Mouse (Mus musculus) limb, embryonic 11.5 days (tissue): ENCODE measurements at regions not wholly inside any gene's neighbourhood (a gene's known extent, or its start where the extent isn't known, plus 50 kb on each side); places are given as distances from the start of the nearest gene placed in this dataset.

Experiments used
- ATAC-seq: fragments of 200-750 bp; cut with Nextera tagmentation; 2 replicates; pipeline ENCODE4 v1.8.0; 2017; ENCODE audit warnings: low read depth; ENCODE audit not compliant: insufficient number of reproducible peaks, low FRiP score, low TSS enrichment
- DNase-seq: peaks from one replicate; pipeline ENCODE4 v3.0.0-alpha.2; 2015; ENCODE audit warnings: low spot score
- H3K27ac ChIP-seq: fragments of 300-500 bp; sonication (generic); replicated peaks from 2 replicates; pipeline ENCODE4 v1.5.1; 2014; ENCODE audit warnings: low read depth, mild to moderate bottlenecking, low read length
- H3K27me3 ChIP-seq: fragments of 300-500 bp; sonication (generic); 2 replicates; pipeline ENCODE4 v1.6.1; 2014; ENCODE audit warnings: mild to moderate bottlenecking, low read length, mixed read lengths; ENCODE audit not compliant: control insufficient read depth, insufficient read depth
- H3K36me3 ChIP-seq: fragments of 300-500 bp; sonication (generic); 2 replicates; pipeline ENCODE4 v1.6.1; 2014; ENCODE audit warnings: mild to moderate bottlenecking, low read length, moderate library complexity, mixed read lengths; ENCODE audit not compliant: control insufficient read depth, insufficient read depth
- H3K4me1 ChIP-seq: fragments of 300-500 bp; sonication (generic); 2 replicates; pipeline ENCODE4 v1.6.1; 2014; ENCODE audit warnings: low read length, mixed read lengths; ENCODE audit not compliant: control insufficient read depth, insufficient read depth
- H3K4me2 ChIP-seq: fragments of 300-500 bp; sonication (generic); 2 replicates; pipeline ENCODE4 v1.6.1; 2014; ENCODE audit warnings: low read depth, mild to moderate bottlenecking, moderate library complexity; ENCODE audit not compliant: severe bottlenecking
- H3K4me3 ChIP-seq: fragments of 300-500 bp; sonication (generic); 2 replicates; pipeline ENCODE4 v1.5.1; 2014; ENCODE audit warnings: low read depth, low read length
- H3K9ac ChIP-seq: fragments of 300-500 bp; sonication (generic); 2 replicates; pipeline ENCODE4 v1.6.1; 2014; ENCODE audit warnings: mild to moderate bottlenecking, low read length
- H3K9me3 ChIP-seq: fragments of 300-500 bp; sonication (generic); 2 replicates; pipeline ENCODE4 v1.6.1; 2016; ENCODE audit warnings: low read length; ENCODE audit not compliant: control insufficient read depth
- WGBS: fragments of 180-500 bp; shearing (Covaris S2); extraction: QIAGEN DNeasy Blood & Tissue Kit; methylation state at CpG from one replicate; pipeline ENCODE4 v1.1.7; 2014; 5-methylcytosine and 5-hydroxymethylcytosine counted together

DNA sequence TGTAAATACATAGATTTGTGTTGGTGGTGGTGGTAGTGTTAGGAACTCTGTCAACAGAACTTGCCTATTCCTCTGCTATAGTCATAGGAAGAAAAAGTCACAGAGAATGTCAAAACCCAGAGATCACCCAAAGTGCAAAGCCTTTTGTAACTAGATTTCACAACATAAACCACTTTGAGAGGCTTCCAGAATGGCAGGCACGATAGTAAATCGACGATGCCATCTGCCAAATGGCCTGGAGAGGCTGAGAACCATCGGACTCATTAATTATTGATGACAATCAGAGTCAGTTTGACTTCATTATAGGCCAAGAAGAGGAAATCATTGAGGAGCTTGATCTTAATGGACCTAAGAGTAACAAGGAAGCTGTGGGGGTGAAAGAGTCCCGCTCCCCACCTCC, 207.6 kb upstream of the Kirrel3 start:
- H3K36me3 ChIP-seq, result no peaks in the 10 kb centered on the region
- ATAC-seq (no peak), DNase-seq (no peak)
- H3K9me3 ChIP-seq, result no peaks in the 10 kb centered on the region
- H3K9ac ChIP-seq, result no peak overlapping the region
- H3K27me3 ChIP-seq, result no peaks in the 10 kb centered on the region
- no peak overlapping the region for H3K4me3 ChIP-seq
- 89% methylated on average over 5 of the region's 5 CpGs for WGBS
- no peaks in the 10 kb centered on the region for H3K4me1 ChIP-seq
- H3K27ac ChIP-seq, result no peak overlapping the region
- no peak overlapping the region for H3K4me2 ChIP-seq

DNA sequence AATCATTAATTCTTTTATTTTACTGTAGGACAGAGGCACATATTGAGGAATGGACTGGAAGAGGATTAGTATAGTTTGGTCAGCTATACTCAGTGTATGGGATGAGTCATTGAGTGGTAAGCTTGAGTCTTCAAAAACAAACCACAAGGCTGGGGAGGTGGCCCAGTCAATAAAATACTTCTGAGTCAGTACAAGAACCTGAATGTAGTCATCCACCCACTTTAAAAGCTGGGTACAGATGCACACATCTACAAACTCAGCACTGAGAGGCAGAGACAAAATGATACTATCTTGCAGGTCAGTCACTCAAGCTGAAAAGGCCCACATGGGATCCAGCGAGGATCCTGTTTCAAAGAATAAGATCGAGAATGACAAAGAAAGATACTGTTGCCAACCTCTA, 206.3 kb upstream of the Kirrel3 start:
- no peak overlapping the region for H3K27ac ChIP-seq
- H3K4me3 ChIP-seq, result no peak overlapping the region
- no peak for ATAC-seq

DNA sequence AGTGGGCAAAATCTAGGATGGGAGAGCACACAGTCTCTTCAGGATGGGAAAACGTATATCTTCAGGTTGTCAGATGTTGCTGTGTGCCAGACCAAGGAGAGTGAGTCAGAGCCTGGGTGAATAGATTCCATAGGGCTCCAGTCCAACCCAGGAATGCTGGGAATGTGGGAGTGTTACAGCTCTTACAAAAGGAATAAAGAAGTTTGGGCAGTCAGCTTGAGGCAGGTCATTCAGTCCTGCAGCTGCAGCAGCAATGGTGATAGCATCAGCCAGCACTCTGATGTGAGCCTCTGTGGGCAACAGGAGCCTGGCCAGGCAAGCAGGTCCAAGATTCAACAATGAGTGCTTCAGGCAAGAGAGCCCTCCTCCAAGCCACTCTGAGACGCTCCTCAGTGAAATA, 205.8 kb upstream of the Kirrel3 start:
- Histone ChIP-seq H3K4me2 (no peak overlapping the region), H3K27ac (no peak overlapping the region), H3K36me3 (no peaks in the 10 kb centered on the region), H3K27me3 (no peaks in the 10 kb centered on the region), H3K4me3 (no peak overlapping the region), H3K9me3 (no peaks in the 10 kb centered on the region), H3K9ac (no peak overlapping the region), H3K4me1 (no peaks in the 10 kb centered on the region)
- 75% methylated on average over 2 of the region's 2 CpGs for WGBS
- DNase-seq (no peak), ATAC-seq (no peak)

More for the DNA sequence above, 206.3 kb upstream of the Kirrel3 start:
- 85% methylated on average over 2 of the region's 2 CpGs for WGBS
- H3K27me3 ChIP-seq, result no peaks in the 10 kb centered on the region
- no peak overlapping the region for H3K4me2 ChIP-seq
- H3K9me3 ChIP-seq, result no peaks in the 10 kb centered on the region
- H3K4me1 ChIP-seq, result no peaks in the 10 kb centered on the region
- H3K9ac ChIP-seq, result no peak overlapping the region
- no peaks in the 10 kb centered on the region for H3K36me3 ChIP-seq
- no peak for DNase-seq

DNA sequence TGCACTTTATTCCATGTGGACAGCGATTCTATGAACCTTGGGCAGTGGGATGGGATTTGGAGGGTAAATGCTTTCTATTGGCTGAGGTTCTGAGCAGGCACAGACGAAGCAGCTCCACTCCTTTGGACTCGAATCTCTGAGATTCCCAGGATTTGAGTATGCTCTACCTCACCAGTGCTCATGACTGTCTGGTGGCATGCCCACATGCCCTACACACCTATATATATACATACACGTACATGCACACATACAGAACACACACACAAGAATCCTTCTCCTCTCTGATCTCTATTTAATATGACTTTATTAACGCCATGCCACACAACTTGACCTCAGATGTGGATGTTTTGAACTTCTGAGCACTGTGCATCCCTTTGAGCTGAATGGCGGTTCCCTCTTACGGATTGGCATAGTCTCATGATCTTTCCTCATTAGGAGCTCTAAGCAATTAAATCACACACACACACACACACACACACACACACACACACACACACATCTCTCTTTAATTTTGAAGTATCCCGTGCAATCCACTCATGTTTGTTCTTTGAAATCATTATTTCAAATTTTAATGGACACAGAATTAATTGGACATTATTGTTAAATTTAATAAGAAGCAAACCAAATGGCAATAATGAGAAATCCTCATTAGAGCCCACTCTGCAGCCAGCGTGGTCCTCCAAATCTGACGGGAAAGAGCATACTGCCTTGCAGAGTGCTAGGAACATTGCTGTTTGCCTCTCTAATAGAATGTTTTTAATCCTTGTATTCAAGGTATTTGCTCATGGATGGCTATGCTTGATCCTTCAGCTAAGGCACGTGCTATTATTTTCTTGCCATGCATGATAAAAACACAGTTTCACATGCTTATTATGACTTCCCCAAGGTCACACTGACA, 205.1 kb upstream of the Kirrel3 start:
- DNase-seq, result no peak
- 83% methylated on average over 11 of the region's 11 CpGs for WGBS
- Histone ChIP-seq H3K27me3 (no peaks in the 10 kb centered on the region), H3K27ac (no peak overlapping the region), H3K9ac (no peak overlapping the region), H3K4me2 (no peak overlapping the region), H3K4me1 (no peaks in the 10 kb centered on the region), H3K36me3 (no peaks in the 10 kb centered on the region), H3K9me3 (no peaks in the 10 kb centered on the region), H3K4me3 (no peak overlapping the region)
- ATAC-seq, result no peak

DNA sequence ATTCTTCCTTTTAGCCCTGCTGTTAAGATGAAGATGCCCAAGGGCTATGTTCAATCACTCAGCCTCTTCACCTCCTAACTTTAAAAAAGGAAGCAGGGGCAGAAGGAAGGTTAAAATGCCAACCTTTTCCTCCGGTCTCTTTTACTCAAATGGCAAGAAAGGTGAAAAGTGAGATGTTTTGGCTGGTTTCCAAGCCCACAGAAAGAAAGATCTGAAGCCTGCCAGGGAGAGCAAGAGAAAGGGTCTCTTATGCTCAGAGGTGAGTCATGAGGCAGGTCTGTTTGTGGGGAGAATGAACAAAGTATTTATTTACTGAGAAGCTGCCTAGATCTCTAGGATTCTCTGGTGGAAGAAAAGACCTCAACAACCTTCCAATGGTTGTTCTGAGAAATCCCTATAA, 162.1 kb upstream of the Kirrel3 start:
- ATAC-seq (no peak), DNase-seq (no peak)
- Histone ChIP-seq H3K4me1 (no peaks in the 10 kb centered on the region), H3K36me3 (no peaks in the 10 kb centered on the region), H3K4me2 (no peak overlapping the region), H3K27ac (no peak overlapping the region), H3K27me3 (no peaks in the 10 kb centered on the region), H3K9me3 (no peaks in the 10 kb centered on the region), H3K4me3 (no peak overlapping the region), H3K9ac (no peak overlapping the region)
- 50% methylated on average over 1 of the region's 1 CpGs for WGBS

DNA sequence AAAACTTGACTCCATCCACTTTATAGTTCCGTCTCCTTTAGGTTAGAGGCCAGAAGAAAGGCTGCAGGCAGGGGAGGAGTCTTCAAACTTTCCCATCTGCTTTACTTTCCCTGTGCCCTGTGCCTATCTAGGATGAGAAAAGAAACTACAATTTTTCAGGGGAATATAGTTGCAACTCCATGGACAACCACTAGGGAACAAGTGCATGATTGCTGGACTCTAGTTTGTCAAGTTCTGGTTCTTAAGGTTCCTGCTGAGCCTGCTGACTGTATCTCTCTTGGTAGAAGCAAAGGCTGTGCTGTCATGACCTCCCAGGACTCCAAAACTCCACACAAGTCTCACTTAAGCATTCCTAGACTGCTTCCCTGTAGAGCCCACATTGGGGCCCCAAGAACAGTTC, 157.0 kb upstream of the Kirrel3 start:
- ATAC-seq, result no peak

DNA sequence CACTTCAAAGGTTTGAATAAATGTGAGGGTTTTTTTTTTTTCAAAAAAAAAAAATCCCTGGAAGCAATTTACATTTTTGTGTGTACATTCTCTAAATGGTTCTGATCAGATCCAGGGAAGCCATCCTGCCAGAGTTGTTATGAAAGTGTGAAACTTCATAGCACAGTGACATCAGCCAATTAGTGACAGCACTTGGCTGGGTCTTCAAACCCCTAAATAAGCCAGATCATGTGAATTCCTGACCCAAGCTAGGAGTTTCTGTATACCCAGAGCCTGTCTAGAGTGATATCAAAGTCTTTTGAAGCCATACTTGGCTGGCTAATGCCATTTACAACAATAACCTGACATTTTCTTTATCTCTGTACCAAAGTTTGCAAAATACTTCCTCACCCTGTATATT, 151.6 kb upstream of the Kirrel3 start:
- Histone ChIP-seq H3K27me3 (no peaks in the 10 kb centered on the region), H3K9ac (no peak overlapping the region), H3K4me1 (no peaks in the 10 kb centered on the region), H3K27ac (no peak overlapping the region), H3K36me3 (no peaks in the 10 kb centered on the region), H3K4me3 (no peak overlapping the region), H3K4me2 (no peak overlapping the region), H3K9me3 (no peaks in the 10 kb centered on the region)
- DNase-seq, result no peak
- no peak for ATAC-seq

More for the DNA sequence above, 157.0 kb upstream of the Kirrel3 start:
- H3K9ac ChIP-seq, result no peak overlapping the region
- no peaks in the 10 kb centered on the region for H3K4me1 ChIP-seq
- DNase-seq, result no peak
- H3K4me2 ChIP-seq, result no peak overlapping the region
- no peak overlapping the region for H3K4me3 ChIP-seq
- no peaks in the 10 kb centered on the region for H3K27me3 ChIP-seq
- 80% methylated on average over 1 of the region's 1 CpGs for WGBS
- no peaks in the 10 kb centered on the region for H3K9me3 ChIP-seq
- no peaks in the 10 kb centered on the region for H3K36me3 ChIP-seq
- H3K27ac ChIP-seq, result no peak overlapping the region

DNA sequence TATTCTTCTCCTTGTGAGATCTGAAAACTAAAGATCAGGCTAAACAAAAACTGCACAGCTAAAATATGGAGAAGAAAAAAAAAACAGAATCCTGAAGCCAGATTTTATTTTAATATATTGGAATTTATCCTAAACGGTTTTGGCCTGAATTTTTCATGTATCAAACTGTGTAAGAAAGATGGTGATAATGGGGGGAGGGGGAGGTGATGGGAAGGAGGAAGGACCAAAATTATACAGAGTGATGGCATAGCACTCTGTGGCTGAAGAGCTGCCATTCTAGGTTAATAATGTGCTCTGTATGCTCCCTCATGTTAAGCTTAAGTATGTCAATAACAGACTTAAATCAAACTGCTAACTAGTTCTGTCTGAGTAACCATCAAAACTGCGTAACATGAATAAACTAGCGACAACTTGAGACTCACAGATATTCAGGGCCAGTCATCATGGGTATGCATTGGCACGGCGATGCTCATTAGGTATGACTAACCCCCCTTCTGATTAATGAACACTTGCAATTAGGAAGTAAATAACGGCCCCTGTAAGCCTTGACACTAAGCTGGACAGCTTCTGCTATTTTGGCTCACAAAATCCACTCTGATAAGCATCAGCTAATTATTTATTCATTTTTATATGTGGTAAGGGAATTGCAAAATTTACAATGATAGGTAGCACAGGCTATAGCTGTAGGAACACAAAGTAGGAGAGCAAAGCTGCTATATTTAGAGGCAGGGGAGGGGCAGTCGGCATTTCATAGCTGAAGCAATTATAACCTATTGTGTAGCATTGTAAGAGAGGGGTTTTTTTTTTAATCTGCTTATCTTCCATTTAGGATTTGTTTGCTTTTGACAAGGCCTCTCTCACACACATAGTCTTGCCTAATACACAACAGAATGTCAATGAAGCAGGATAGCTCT, 150.9 kb upstream of the Kirrel3 start:
- Histone ChIP-seq H3K9me3 (no peaks in the 10 kb centered on the region), H3K27ac (no peak overlapping the region)

More for the DNA sequence above, 150.9 kb upstream of the Kirrel3 start:
- 86% methylated on average over 7 of the region's 7 CpGs for WGBS
- H3K36me3 ChIP-seq, result no peaks in the 10 kb centered on the region
- no peak for DNase-seq
- H3K9ac ChIP-seq, result no peak overlapping the region
- no peak overlapping the region for H3K4me2 ChIP-seq
- no peaks in the 10 kb centered on the region for H3K4me1 ChIP-seq
- no peak for ATAC-seq
- H3K27me3 ChIP-seq, result no peaks in the 10 kb centered on the region
- no peak overlapping the region for H3K4me3 ChIP-seq
